Mouse (Mus musculus): ENCODE results near the gene Abhd8.

Abhd8 gene

GRCm38 (mm10) chr8:71477196-71477845, 13.9 kb upstream of the Abhd8 start:
- DNase-seq (ENCODE audit: low spot score), result no peak

- DNase-seq (ENCODE audit: low spot score), result peak; percentile 79
Observed at GRCm38 (mm10) chr8:71476099-71476940, 12.9 kb upstream of the Abhd8 start.

- no peak for DNase-seq (ENCODE audit: low spot score)
Observed at GRCm38 (mm10) chr8:71475702-71476075, 12.2 kb upstream of the Abhd8 start.

GRCm38 (mm10) chr8:71474785-71475701, 11.6 kb upstream of the Abhd8 start:
- no peak for DNase-seq (ENCODE audit: low spot score)

- DNase-seq (ENCODE audit: low spot score), result no peak
Observed at GRCm38 (mm10) chr8:71474344-71474743, 10.9 kb upstream of the Abhd8 start.

- DNase-seq (ENCODE audit: low spot score), result no peak
Observed at GRCm38 (mm10) chr8:71472601-71473386, 9.3 kb upstream of the Abhd8 start.

- DNase-seq (ENCODE audit: low spot score), result no peak
Observed at GRCm38 (mm10) chr8:71471861-71472260, 8.4 kb upstream of the Abhd8 start.

GRCm38 (mm10) chr8:71470913-71471255, 7.4 kb upstream of the Abhd8 start:
- no peak for DNase-seq (ENCODE audit: low spot score)

GRCm38 (mm10) chr8:71470146-71470912, 6.9 kb upstream of the Abhd8 start:
- no peak for DNase-seq (ENCODE audit: low spot score)

- peak; percentile 81 for DNase-seq (ENCODE audit: low spot score)
Observed at GRCm38 (mm10) chr8:71469411-71469810, 6.0 kb upstream of the Abhd8 start.

GRCm38 (mm10) chr8:71468916-71469315, 5.5 kb upstream of the Abhd8 start, which contains the start of gene Dda1:
Gene Dda1 (plus strand): TSS chr8:71469199.
- peak; percentile 97 for DNase-seq (ENCODE audit: low spot score)

GRCm38 (mm10) chr8:71468001-71468400, 4.5 kb upstream of the Abhd8 start:
- no peak for DNase-seq (ENCODE audit: low spot score)

GRCm38 (mm10) chr8:71467201-71467600, 3.7 kb upstream of the Abhd8 start:
- no peak for DNase-seq (ENCODE audit: low spot score)

GRCm38 (mm10) chr8:71466198-71466597, 2.7 kb upstream of the Abhd8 start:
- DNase-seq (ENCODE audit: low spot score), result no peak

- DNase-seq (ENCODE audit: low spot score), result no peak
Observed at GRCm38 (mm10) chr8:71465733-71466132, 2.3 kb upstream of the Abhd8 start.

- DNase-seq (ENCODE audit: low spot score), result peak; percentile 99
Observed at GRCm38 (mm10) chr8:71464513-71465500, 1.4 kb upstream of the Abhd8 start, which contains the start of gene Mrpl34. Gene Mrpl34 (plus strand): TSS chr8:71464959.

GRCm38 (mm10) chr8:71462786-71463185, 669 bp downstream of the Abhd8 start:
- peak; percentile 22 for DNase-seq (ENCODE audit: low spot score)

GRCm38 (mm10) chr8:71462191-71462590, 1.3 kb downstream of the Abhd8 start:
- DNase-seq (ENCODE audit: low spot score), result no peak

- no peak for DNase-seq (ENCODE audit: low spot score)
Observed at GRCm38 (mm10) chr8:71461152-71461840, 2.2 kb downstream of the Abhd8 start.

All from yolk sac, embryonic 10.5 days (tissue).